Mouse (Mus musculus) embryonic fibroblast, embryonic 13.5 days (primary cell): ENCODE data around the gene Tbcel. TPM values are rescaled to one million over a fixed set of nuclear protein-coding genes. Genes with fewer than 3 reads are reported as not detected.

Experiments
- H3K27ac ChIP-seq: 2 replicates; pipeline ENCODE4 v1.5.1; 2012; ENCODE audit warnings: low read length, control low read depth, inconsistent platforms; ENCODE audit not compliant: insufficient read depth
- H3K4me1 ChIP-seq: 2 replicates; pipeline ENCODE4 v1.6.1; 2011; ENCODE audit warnings: low read length; ENCODE audit not compliant: control insufficient read depth, insufficient read depth
- H3K4me3 ChIP-seq: 2 replicates; pipeline ENCODE4 v1.5.1; 2011; ENCODE audit warnings: mild to moderate bottlenecking, control low read depth, low read length; ENCODE audit not compliant: insufficient read depth
- CTCF ChIP-seq: IDR thresholded peaks from 2 replicates; pipeline ENCODE4 v1.5.1; 2011; ENCODE audit warnings: mild to moderate bottlenecking, control low read depth, low read length, moderate library complexity, borderline replicate concordance; ENCODE audit not compliant: insufficient read depth
- POLR2A ChIP-seq: IDR thresholded peaks from 2 replicates; pipeline ENCODE4 v1.6.1; 2011; ENCODE audit warnings: low read depth, mild to moderate bottlenecking, control low read depth, low read length, moderate library complexity
- polyA plus RNA-seq: library from polyadenylated mRNA; stranded (reverse); fragments of >200 nt; gene quantifications from 2 replicates; pipeline ENCODE4 v1.2.4, GENCODE M21; 2011; ENCODE audit warnings: low read depth; ENCODE audit not compliant: missing spikeins, insufficient read length

The Tbcel gene
- polyA plus RNA-seq, 1 experiment = 21.2 TPM

DNA sequence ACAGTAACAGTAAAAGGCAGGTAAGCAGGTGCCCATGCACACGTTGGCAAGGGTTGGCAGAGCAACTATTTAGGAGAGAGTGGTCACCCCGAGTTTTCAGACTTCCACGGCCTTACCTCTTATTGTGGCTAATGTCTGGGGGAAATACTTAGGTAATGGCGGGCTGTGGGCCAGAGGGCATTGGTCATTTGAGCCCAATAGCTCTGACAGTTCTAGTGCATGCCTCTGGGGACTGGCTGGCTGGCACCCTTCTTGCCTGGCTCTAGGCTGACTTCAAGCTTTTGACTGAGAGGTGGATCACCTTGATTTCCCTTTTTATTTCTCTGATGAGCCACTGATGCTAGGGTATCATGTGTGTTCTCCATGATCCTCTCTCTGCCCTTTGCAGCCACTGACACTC is 129.5 kb downstream of the Tbcel start:
- Histone ChIP-seq H3K4me3 (no peak overlapping the region), H3K4me1 (no peaks in the 10 kb centered on the region), H3K27ac (no peak overlapping the region)
- TF ChIP-seq POLR2A (no peak), CTCF (no peak)

DNA sequence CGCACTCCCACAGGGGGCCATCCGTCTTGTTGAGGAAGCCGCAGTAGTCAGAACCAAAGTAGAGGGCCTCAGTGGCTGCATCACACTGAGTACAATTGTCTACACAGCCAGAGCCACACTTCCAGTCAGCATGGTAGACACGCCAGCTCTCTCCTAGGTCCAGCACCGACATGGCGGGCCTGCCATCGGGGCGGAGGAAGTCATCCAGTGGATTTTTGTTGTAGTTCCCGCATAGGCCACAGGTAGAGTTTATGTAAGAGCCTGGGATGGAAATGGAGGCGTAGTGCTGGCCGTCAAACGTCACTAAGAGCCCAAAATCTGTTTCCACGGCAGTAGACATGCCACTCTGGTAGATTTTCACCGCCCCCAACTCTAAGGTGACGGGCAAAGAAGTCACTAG is 130.0 kb downstream of the Tbcel start:
- TF ChIP-seq CTCF (no peak), POLR2A (no peak)
- Histone ChIP-seq H3K4me1 (no peaks in the 10 kb centered on the region), H3K4me3 (no peak overlapping the region), H3K27ac (no peak overlapping the region)

DNA sequence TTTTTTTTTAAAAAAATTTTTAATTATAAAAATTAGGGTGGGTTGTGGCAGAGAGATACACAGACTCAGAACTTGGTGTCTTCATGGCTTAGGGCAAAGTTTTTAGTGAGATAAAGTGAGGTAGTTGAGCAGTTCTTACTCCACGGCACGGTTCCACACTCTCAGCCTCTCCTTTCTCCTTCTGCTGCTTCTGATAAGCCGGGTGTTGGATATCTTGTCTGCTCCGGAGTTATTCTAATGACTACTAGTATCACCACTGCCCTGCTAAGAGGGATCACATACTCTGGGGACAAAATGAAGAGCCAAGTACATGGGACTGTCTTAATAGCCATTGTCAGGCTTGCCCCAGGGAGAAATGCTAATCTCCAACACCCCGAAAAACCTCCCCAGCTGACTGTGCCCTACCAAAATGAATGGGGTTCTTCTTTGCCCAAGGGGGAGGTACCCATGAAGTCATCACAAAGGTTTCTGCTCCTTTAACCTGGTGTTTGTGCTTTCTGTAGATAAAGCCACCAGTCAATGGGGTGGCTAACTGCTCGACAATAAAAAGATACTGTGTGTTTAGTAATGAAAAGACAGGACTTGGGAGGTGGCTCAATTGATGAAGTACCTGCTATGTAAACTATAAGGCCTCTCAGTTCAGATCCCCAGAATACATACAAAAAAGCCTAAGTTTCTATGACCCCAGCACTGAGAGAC is 135.8 kb downstream of the Tbcel start:
- Histone ChIP-seq H3K4me1 (no peaks in the 10 kb centered on the region), H3K27ac (no peak overlapping the region), H3K4me3 (no peak overlapping the region)
- TF ChIP-seq POLR2A (no peak), CTCF (no peak)

Other genes starting within 250 kb of the Tbcel start
- gene Sc5d, start 243.6 kb downstream of the Tbcel start, polyA plus RNA-seq = 65.9 and 80.5 TPM in 2 replicates
- 0.10 and 0.16 TPM in 2 replicates for gene Tecta, start 107.9 kb downstream of the Tbcel start, polyA plus RNA-seq